Mouse (Mus musculus): ENCODE measurements around the gene Brf1. TPM values are rescaled to one million over a fixed set of nuclear protein-coding genes. Genes with fewer than 3 reads are reported as not detected.

The Brf1 gene
- polyA plus RNA-seq, 1 experiment, result 11.5 TPM

GRCm38 (mm10) chr12:113011702-113012360, 11.3 kb upstream of the Brf1 start:
- Histone ChIP-seq H3K27me3 (replicated peaks) (peaks cover 53% of the 10 kb centered on the region), H3K4me1 (peaks cover 50% of the 10 kb centered on the region), H3K36me3 (replicated peaks; ENCODE audit: low read length) (no peaks in the 10 kb centered on the region), H3K9me3 (no peaks in the 10 kb centered on the region), H3K4me3 (replicated peaks) (peak overlapping the region; percentile 14)
- TF ChIP-seq FLI1 (IDR thresholded peaks at IDR 0.05; ENCODE audit: low read length) (no peak), GATA1 (IDR thresholded peaks at IDR 0.05; ENCODE audit: borderline replicate concordance, low read length) (no peak)

DNA sequence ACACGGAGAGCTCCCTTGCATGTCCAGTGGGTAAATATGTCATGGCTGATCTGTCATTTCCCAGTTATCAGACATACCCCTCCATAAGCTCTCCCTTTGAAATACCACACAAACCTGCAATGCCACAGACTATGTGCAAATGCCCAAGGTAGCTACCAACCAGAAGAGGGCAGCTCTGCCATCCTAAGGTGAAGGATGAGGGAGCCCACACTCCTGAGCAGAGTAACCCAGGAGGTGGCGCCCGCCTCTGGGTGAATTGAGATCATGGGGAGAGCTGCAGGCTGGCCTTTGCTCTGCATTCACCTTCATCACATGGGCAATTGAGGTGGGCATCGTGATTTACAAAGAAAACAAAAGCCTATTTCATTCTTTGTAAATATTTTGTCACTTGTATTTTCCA, 4.5 kb upstream of the Brf1 start:
- Histone ChIP-seq H3K4me3 (replicated peaks) (no peak overlapping the region), H3K4me1 (peaks cover 15% of the 10 kb centered on the region), H3K27me3 (replicated peaks) (peaks cover 60% of the 10 kb centered on the region), H3K36me3 (replicated peaks; ENCODE audit: low read length) (no peaks in the 10 kb centered on the region), H3K9me3 (no peaks in the 10 kb centered on the region)
- TF ChIP-seq GATA1 (IDR thresholded peaks at IDR 0.05; ENCODE audit: borderline replicate concordance, low read length), result no peak
- no peak for TF ChIP-seq FLI1 (IDR thresholded peaks at IDR 0.05; ENCODE audit: low read length)

DNA sequence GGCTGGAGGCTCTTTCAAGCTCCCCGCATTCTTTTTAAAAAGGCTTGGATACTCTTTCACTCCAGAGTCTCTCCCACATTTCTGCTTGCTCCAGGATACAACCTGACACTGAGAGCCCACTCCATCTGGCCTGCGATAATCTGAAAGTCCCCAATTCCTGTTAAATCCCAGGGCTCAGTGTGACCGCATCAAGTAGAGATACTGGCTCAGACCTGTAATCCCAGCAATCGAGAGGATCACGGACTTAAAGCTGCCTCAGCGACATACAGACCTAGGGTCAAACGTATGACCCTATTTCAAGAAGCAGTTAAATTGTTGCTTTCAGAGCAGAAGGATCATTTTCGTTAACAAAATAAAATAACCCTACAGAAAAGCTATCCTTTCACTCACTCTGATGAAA, 3.5 kb upstream of the Brf1 start:
- TF ChIP-seq FLI1 (IDR thresholded peaks at IDR 0.05; ENCODE audit: low read length) (no peak), GATA1 (IDR thresholded peaks at IDR 0.05; ENCODE audit: borderline replicate concordance, low read length) (no peak)
- H3K4me1 ChIP-seq, result peaks cover 19% of the 10 kb centered on the region

DNA sequence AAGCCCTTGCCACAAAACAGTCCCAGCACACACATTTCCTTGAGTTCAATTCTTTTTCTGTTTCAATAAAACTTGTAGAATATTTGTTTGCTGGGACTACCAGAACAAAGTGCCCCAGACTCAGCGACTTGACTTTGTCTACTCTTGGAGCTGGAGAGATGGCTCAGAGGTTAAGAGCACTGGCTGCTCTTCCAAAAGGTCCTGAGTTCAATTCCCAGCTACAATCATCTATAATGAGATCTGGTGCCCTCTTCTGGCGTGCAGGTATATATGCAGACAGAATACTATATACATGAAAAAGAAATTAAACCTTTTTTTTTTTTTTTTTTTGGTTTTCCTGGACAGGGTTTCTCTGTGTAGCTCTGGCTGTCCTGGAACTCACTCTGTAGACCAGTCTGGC, 2.2 kb upstream of the Brf1 start:
- H3K4me3 ChIP-seq (replicated peaks), result no peak overlapping the region

More for the DNA sequence above, 3.5 kb upstream of the Brf1 start:
- no peaks in the 10 kb centered on the region for H3K9me3 ChIP-seq
- H3K36me3 ChIP-seq (replicated peaks; ENCODE audit: low read length), result no peaks in the 10 kb centered on the region
- H3K27me3 ChIP-seq (replicated peaks), result peaks cover 52% of the 10 kb centered on the region
- H3K4me3 ChIP-seq (replicated peaks), result no peak overlapping the region

GRCm38 (mm10) chr12:113001133-113001474, 600 bp upstream of the Brf1 start:
- Histone ChIP-seq H3K4me1 (peaks cover 34% of the 10 kb centered on the region), H3K9me3 (peaks cover 4% of the 10 kb centered on the region; the same call in 1 of the 2 replicates), H3K36me3 (replicated peaks; ENCODE audit: low read length) (peaks cover 19% of the 10 kb centered on the region), H3K4me3 (replicated peaks) (peak overlapping the region; percentile 100), H3K27me3 (replicated peaks) (peaks cover 28% of the 10 kb centered on the region)
- TF ChIP-seq GATA1 (IDR thresholded peaks at IDR 0.05; ENCODE audit: borderline replicate concordance, low read length) (no peak), FLI1 (IDR thresholded peaks at IDR 0.05; ENCODE audit: low read length) (no peak)

More for the DNA sequence above, 2.2 kb upstream of the Brf1 start:
- Histone ChIP-seq H3K36me3 (replicated peaks; ENCODE audit: low read length) (peaks cover 4% of the 10 kb centered on the region), H3K9me3 (no peaks in the 10 kb centered on the region), H3K27me3 (replicated peaks) (peaks cover 39% of the 10 kb centered on the region), H3K4me1 (peaks cover 31% of the 10 kb centered on the region)
- no peak for TF ChIP-seq GATA1 (IDR thresholded peaks at IDR 0.05; ENCODE audit: borderline replicate concordance, low read length)
- no peak for TF ChIP-seq FLI1 (IDR thresholded peaks at IDR 0.05; ENCODE audit: low read length)

GRCm38 (mm10) chr12:112999569-113000293, 773 bp downstream of the Brf1 start:
- H3K27me3 ChIP-seq (replicated peaks), result peaks cover 19% of the 10 kb centered on the region
- no peak for TF ChIP-seq GATA1 (IDR thresholded peaks at IDR 0.05; ENCODE audit: borderline replicate concordance, low read length)
- H3K9me3 ChIP-seq, result peaks cover 10% of the 10 kb centered on the region
- H3K36me3 ChIP-seq (replicated peaks; ENCODE audit: low read length), result peaks cover 29% of the 10 kb centered on the region
- H3K4me3 ChIP-seq (replicated peaks), result peak overlapping the region; percentile 100
- peaks cover 37% of the 10 kb centered on the region for H3K4me1 ChIP-seq

GRCm38 (mm10) chr12:112994153-112994552, 6.4 kb downstream of the Brf1 start:
- peaks cover 10% of the 10 kb centered on the region for H3K9me3 ChIP-seq
- peaks cover 60% of the 10 kb centered on the region for H3K4me1 ChIP-seq
- peak overlapping the region; percentile 60 for H3K4me3 ChIP-seq (replicated peaks)
- H3K36me3 ChIP-seq (replicated peaks; ENCODE audit: low read length), result peaks cover 58% of the 10 kb centered on the region
- TF ChIP-seq FLI1 (IDR thresholded peaks at IDR 0.05; ENCODE audit: low read length), result no peak
- no peak for TF ChIP-seq GATA1 (IDR thresholded peaks at IDR 0.05; ENCODE audit: borderline replicate concordance, low read length)
- H3K27me3 ChIP-seq (replicated peaks), result no peaks in the 10 kb centered on the region

GRCm38 (mm10) chr12:112991444-112991843, 9.1 kb downstream of the Brf1 start:
- peaks cover 6% of the 10 kb centered on the region for H3K9me3 ChIP-seq
- TF ChIP-seq FLI1 (IDR thresholded peaks at IDR 0.05; ENCODE audit: low read length), result no peak
- peaks cover 56% of the 10 kb centered on the region for H3K4me1 ChIP-seq
- H3K36me3 ChIP-seq (replicated peaks; ENCODE audit: low read length), result peaks cover 64% of the 10 kb centered on the region
- H3K4me3 ChIP-seq (replicated peaks), result no peak overlapping the region
- H3K27me3 ChIP-seq (replicated peaks), result no peaks in the 10 kb centered on the region

GRCm38 (mm10) chr12:112990706-112991405, 9.6 kb downstream of the Brf1 start:
- TF ChIP-seq FLI1 (IDR thresholded peaks at IDR 0.05; ENCODE audit: low read length) (no peak), GATA1 (IDR thresholded peaks at IDR 0.05; ENCODE audit: borderline replicate concordance, low read length) (no peak)
- peaks cover 63% of the 10 kb centered on the region for H3K36me3 ChIP-seq (replicated peaks; ENCODE audit: low read length)
- no peak overlapping the region for H3K4me3 ChIP-seq (replicated peaks)
- peaks cover 56% of the 10 kb centered on the region for H3K4me1 ChIP-seq
- no peaks in the 10 kb centered on the region for H3K27me3 ChIP-seq (replicated peaks)
- peaks cover 3% of the 10 kb centered on the region for H3K9me3 ChIP-seq

DNA sequence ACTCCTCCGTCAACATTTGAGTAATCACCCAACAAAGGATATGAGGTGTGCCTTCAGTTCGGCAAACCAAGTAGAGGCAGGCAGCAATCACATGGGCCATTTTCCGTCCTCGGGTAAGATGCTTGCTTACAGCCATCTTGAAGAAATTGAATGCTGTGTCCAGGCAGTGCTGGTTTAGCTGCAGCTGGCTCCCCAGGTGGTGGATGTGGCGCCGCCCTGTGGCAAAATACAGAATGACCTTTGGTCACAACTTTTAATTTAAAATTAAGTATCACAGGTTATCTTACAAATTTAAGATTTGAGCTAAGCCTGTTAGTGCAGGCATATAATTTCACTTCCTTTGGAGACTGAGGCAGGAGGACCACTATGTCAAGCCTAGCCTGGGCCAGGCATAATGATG, 12.6 kb downstream of the Brf1 start:
- no peaks in the 10 kb centered on the region for H3K9me3 ChIP-seq
- peaks cover 75% of the 10 kb centered on the region for H3K36me3 ChIP-seq (replicated peaks; ENCODE audit: low read length)
- H3K4me1 ChIP-seq, result peaks cover 36% of the 10 kb centered on the region
- TF ChIP-seq GATA1 (IDR thresholded peaks at IDR 0.05; ENCODE audit: borderline replicate concordance, low read length), result no peak
- no peak for TF ChIP-seq FLI1 (IDR thresholded peaks at IDR 0.05; ENCODE audit: low read length)
- H3K27me3 ChIP-seq (replicated peaks), result no peaks in the 10 kb centered on the region
- H3K4me3 ChIP-seq (replicated peaks), result no peak overlapping the region
